Mouse (Mus musculus): ENCODE measurements at regions not wholly inside any gene's neighbourhood (a gene's known extent, or its start where the extent isn't known, plus 50 kb on each side); places are given as distances from the start of the nearest gene placed in this dataset.
A peak's percentile ranks its signal among the peaks of the same experiment; 100 is the strongest.

DNA sequence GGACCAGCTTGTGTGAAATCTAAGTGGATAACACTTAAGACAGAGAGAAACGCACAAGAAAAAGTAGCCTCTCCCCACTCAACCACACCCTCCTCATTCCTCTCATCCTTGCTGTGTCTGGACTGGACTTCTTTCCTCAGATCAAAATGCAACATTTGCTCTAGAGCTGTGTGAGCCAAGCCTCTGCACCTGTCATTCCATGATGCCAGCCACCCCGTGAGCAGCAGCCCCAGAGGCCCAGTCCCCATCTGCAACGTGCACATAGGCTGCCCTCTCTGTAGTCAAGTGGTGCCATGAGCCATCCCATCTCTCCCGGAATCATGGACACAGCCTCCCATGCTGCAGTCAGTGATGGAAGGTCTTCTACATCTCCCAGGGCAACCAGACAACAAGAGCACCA lies 55.1 kb upstream of the Gpc1 start:
- no peak for DNase-seq (ENCODE audit: low spot score)

DNA sequence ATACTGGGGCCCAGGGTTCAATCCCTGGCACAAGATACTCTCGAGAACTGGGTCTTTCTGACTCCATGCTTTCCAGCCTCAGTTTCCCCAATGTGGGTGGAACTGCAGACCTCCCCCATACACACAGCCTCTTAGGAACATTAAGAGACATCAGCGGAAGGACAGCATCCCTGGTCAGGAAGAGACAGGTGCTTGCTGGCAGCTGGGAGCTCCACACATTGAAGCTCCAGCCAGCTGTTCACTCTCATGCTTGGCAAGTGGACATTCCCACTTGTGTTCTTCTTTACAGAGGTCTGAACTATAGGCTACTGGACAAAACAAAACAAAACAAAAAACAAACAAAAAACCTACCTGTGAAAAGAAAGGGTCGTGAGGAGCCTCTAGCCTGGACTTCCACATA lies 55.5 kb upstream of the Gpc1 start:
- no peak for DNase-seq (ENCODE audit: low spot score)

DNA sequence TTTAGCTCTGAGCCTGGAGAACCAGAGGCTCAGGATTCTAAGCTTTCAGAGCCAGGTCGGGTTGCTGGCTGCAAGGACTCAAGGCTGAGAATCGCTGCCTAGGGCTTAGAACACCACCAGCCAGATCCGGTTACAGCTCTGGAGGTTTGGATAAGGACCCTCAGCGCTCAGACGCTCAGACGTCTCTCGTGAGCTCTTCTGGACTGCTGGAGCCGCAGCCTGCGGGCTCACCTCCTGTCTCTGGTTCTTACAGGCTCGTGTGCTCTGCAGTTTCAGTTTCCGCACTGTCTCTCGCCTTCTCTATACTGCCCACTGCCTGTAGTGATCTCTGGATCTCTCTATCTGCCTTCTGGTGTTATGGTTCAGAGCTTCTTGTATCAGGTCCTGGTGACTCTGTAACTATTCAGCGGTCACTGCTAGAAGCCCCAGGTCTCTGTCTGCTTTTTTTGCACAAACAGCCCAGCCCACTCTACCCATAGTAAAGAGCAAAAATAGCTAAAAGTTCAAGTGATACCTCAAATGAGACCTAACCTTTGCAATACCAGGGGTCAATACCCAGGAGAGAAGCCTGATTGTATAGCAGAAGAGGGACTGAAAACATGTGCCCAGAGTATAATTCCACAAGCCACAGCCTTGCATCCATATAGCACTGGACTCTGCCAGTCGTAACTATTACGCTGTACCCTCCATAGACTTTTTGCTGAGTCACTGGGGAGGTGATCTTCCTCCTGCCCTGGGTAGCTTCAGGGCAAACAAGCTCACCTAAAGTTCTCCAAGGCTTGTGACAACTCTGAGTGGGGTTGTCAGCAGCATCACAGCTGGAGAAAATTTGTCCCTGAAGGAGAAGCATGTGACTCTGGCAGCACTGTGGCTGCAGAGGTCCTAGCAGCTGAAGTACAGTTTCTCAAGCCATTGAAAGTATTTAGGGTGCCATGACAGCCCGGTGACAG lies 56.4 kb upstream of the Gpc1 start:
- DNase-seq (ENCODE audit: low spot score) = no peak

DNA sequence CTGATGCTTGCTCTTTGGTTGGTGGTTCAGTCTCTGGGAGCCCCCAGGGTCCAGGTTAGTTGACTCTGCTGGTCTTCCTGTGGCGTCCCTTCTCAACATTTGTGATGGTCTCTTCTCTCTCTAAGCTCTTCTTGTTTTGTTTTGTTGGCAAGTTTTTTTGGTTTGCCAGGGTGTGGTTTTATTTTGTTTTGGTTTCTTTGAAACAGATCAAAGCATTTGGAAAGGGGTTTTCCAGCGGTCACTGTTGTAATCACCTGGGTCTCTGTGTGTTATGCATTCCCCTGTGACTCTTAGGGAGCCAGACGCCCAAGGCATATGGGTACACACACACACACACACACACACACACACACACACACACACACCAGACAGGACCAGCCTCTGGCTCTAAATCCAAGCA lies 57.4 kb upstream of the Gpc1 start:
- DNase-seq (ENCODE audit: low spot score) = no peak

DNA sequence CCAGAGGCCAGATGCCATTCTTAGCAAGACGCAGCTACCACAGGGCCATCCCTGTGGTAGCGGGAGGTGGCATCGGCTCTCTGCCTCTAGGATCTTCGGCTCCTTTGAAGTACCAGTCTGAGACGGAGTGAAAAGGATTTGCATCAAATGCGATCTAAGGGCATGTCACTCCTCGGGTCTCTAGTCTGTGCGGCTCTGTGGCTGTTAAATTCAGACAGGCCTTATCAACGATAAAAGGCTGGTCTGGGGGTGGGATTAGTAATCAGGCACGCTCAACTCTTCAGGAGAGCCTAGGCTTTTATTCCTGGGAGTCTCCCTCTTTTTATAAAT lies 58.7 kb upstream of the Gpc1 start:
- no peak for DNase-seq (ENCODE audit: low spot score)

DNA sequence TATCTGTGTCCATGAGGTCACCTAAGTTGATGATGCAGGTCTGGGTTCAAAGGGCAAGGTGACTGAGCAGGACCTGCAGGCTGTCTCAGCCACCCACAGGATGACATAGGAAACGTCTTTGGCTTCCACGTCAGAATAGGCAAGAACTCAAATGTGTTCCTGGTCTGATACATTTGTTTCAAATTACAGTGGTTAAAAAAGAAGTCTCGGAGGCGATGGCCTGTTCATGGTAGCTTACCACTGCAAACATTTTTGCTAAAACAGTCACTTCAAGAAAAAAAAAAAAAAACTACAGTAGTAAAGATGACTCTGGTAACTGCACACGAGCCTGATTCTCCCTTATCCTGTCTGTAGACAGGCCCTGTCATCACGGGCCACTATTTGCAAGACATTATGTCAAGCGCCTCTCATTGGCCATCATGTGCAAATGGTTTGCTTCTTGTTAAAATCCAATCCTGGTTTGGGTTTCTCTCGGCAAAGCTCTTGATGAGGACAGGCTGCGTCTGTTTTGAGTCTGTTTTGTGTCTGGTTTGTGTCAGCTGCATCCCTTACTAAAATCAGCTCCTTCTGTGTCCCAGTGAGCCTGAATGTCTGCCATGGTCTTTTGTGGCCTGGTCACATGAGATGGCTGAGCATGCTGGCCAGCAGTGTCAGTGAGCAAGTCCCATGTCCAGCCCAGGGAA lies 59.2 kb upstream of the Gpc1 start:
- no peak for DNase-seq (ENCODE audit: low spot score)

DNA sequence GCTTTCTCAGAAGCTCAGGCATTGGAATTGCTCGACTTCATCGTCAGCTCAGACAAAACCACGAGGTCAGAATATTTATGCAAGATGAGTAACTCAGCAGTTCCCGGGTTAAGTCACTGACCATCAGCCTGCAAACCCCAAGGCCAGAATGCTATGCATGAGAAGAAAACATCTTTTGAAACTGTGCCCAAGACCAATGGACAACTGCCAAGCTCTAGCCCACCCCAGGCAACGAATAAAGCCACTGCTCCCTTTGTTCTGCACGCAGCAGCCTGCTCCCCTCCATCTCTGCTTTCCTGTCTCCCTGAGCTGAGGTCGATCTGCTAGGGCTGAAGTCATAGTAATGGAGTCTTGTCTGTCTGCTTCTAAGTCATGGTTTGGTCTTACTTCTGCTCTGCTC lies 61.7 kb upstream of the Gpc1 start:
- no peak for DNase-seq (ENCODE audit: low spot score)

DNA sequence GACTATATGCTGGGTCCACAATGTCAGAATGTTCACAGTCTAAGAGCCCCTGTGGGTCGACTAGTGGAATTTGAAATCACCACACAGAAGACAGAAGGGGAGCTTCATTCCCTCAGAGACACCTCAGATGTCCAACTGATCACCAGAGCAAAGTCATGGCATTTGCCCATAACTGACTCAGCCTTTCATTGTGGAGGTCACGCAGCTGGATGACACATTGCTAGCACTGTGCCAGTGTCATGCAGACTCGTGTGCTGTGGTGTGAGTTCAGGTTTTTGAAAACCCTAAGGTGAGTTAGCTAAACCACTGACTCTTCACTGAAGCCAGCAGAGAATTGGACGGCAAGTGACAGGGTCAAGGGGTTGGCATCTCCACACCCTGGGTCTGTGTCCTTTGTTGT lies 62.3 kb upstream of the Gpc1 start:
- DNase-seq (ENCODE audit: low spot score) = no peak

DNA sequence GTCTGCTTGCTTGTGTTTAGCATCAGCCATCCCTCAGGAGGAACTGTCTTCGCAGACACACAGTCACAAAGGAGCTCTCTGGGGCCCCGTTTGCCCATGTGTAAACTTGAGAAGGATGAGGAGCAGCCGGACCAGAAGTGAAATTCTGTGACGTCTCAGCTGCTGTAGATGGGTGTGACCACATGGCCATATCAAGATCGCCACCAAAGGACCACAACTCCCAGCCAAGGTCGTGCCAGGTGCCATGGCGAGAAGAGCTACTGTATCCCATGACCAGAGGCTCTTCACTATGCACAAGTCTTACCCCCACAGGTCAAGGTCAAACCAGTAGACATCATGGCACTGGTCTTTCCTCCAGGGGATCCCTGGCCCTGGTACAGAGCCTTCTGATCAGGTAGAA lies 64.9 kb upstream of the Gpc1 start:
- DNase-seq (ENCODE audit: low spot score) = no peak

DNA sequence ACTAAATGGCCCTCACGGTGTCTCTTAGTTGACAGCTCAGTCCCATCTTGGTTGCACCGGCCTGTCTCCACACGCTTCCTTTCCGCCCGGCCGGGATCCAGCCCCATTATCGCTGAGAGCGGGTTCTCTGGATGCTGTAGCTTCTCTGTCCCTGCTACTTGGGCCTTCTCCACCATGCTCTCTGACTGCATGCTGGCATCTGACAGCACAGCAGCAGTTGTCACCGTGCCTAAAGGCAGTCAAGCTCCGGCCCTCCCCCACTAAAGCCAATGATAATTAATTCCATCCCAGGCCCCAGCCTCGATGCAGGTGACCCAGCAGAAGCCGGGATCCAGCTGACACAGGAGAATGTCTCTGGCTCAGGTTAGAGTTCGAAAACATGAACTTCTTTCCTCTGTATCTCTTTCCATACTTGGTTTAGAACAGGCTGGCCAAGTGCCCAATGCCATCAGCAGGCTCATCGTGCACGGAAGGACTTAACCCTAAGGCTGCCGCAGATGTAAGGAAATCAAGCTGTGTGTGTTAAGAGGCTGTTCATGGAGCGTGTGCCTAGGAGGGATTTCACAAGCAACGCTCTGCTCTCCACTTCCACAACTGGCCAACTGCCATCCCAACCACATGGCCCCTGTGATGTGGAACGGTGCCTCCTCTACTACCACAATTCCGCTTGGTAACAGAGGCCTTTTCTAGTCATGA lies 76.5 kb upstream of the Gpc1 start:
- DNase-seq (ENCODE audit: low spot score) = peak; percentile 60

DNA sequence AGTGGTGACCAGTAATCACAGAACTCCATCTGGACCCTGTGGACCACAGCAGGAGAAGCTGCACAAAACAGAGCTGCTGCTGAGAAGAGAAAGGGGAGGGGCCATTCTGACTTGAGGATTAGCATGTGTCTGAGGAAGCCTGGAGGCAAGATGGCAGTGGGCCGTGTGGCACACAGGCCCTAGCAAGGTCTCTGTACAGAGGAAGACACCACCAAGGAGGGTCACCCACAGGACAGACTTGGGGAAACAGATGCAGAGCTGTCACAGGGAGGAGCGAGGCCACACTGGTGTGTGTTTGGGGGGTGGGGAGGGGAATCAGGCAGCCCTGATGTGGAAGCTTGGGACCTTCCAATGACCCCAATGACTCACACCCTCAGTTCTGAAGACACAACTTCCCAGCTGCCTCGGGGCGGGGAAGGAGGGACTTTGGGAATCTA lies 79.7 kb upstream of the Gpc1 start:
- DNase-seq (ENCODE audit: low spot score) = no peak

DNA sequence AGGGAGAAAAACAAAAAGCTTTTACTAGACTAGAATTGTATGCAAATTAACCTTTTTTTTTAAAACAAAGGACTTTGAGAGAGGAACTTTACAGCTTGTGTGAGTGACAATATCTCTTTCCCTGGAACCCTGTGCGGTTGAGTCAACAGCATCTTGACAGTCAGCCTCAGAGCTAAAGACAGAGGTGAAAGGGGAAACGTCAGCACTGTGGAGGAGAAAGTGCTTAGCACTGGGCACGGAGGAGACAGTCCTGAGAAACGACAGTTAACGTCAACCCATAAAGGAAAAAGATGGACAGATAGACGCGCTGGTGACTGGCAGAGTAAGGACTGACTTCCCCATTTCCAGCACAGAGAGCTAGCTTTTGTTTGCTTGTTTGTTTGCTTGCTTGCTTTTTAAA lies 82.0 kb upstream of the Gpc1 start:
- DNase-seq (ENCODE audit: low spot score) = no peak

DNA sequence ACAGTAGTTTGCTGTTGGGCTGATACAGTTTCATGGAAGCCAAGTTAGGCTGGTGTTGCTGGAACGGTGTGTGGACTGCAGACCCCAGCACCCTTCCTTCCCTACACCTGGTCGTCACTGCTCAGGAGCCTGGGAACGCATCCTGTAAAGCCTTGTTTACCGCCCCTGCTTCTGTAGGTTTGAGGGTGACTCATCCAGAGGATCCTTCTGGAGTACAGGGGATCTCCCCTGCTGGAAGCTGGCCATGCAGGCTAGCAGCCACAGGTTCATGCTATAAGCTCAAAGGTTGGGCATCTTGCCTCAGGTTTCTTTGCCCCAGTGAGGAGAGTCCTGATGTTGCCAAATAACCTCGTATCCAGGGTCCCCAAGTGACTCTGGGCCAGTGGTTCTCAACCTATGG lies 86.2 kb upstream of the Gpc1 start:
- no peak for DNase-seq (ENCODE audit: low spot score)

DNA sequence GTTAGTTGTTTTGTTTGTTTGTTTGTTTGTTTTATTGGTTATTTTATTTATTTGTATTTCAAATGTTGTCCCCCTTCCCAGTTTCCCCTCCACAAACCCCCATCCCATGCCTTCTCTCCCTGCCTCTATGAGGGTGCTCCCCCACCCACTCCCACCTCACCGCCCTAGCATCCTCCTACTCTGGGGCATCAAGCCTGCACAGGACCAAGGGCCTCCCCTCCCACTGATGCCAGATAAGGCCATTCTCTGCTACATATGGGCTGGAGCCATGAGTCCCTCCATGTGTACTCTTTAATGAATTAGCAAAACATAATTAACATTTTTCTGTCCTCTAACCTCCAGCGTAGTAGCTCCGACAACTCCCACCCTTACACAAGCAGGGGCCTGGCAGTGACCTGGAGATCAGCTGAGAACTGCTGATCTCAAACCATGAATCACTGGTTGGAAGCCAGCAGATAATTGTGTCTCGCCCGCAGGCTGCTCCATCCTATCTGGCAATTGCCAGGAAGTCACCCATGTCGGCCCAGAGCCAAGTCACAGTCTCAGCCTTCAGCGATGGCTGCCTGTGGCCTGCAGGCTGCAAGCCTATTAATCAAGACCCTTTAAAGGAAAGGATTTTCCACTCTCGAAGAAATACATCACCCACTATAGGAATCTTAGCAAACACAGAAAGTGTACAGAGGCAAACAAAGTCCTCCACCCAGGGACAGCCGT lies 86.8 kb upstream of the Gpc1 start:
- DNase-seq (ENCODE audit: low spot score) = peak; percentile 64

DNA sequence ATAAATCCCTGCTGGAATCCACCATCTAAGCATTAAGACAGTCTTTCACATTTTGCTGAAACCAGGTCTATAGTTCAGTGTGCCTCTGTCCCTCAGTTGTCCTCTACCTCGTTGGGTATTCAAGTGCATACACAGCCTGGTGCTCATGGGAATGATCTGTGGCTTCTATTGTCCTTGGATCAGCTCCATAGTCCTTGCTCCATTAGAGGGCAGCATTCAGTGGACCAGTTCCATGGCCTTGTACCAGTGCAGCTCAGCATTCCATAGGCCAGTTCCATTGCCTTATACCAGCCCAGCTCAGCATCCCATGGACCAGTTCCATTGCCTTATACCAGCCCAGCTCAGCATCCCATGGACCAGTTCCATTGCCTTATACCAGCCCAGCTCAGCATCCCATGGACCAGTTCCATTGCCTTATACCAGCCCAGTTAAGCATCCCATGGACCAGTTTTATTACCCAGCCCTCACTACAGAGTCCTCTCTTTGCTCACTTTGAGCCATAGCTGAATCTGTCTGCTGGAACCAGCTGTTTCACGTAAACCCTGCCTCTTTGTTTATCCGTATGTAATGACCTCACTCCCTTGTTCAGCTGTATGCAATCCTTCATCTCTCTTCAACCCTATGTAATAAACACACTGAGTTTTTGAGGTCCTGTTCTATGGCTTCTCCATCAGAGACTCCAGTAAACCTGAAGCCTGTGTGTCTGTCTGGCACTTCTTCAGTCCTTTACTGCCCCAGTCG lies 88.4 kb upstream of the Gpc1 start:
- DNase-seq (ENCODE audit: low spot score) = no peak

DNA sequence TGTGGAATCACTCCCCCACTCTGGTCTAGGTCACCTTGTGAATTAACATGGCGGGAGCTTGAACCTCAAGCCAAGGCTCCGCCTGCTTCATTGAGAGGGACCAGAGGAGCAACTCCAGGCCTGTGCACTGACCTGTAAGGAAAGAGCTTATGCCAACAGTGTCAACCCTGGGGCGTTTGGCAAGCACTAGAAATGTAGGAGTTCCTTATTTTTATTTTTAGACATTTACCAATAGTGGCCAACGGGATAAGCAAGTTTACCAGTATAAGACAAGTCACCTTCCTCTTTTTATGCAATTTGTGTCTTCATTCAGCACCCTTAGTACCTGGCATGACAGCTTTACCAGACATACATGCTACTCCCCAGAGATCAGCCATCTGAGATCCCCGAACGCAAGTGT lies 89.1 kb upstream of the Gpc1 start:
- DNase-seq (ENCODE audit: low spot score) = no peak

DNA sequence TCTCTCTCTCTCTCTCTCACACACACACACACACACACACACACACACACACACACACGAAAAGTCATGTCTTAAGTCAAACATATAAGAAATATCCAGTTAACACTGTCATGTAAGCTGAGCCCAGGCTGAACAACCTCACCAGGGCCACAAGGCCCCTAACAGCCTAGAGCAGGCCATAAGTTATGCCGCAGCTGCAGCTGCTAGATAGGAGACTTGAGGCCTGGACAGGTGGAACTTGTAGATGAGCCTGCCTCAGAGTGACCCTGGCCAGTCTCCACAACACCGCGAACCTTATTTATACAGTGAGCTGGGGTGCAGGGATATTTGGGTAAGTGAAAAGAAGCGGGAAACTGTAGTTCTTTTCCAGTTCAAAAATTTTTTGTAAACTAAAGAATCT lies 90.4 kb upstream of the Gpc1 start:
- DNase-seq (ENCODE audit: low spot score) = no peak

DNA sequence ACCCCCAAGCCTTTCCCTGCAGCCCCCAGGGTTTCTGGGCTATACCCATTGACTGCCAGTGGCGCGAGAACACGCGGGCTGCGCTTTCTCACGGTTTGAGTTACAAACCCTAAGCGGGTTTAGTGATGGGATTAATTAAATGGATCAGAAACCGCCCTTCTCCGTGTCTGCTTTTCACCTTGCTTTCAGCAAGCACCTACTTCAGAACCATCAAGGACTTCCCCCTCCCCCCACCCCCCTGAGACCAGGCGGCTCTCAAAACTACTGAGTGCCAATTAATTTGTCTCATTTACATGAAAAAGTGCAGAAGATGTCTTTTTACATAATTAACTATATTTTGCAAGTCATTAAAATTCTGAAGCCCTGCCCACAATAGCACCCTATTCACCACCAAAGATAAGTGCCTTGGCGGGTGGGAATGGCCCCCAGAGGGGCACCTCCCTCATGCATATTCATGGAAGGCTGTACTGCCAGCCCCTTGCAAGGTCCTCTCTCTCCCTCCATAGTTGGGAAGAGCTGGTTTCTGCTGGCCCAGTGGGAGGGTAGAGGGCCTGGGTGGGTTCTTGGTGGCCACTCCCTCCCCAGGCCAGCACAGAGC lies 89.1 kb upstream of the Otos start:
- no peak for DNase-seq (ENCODE audit: low spot score)

DNA sequence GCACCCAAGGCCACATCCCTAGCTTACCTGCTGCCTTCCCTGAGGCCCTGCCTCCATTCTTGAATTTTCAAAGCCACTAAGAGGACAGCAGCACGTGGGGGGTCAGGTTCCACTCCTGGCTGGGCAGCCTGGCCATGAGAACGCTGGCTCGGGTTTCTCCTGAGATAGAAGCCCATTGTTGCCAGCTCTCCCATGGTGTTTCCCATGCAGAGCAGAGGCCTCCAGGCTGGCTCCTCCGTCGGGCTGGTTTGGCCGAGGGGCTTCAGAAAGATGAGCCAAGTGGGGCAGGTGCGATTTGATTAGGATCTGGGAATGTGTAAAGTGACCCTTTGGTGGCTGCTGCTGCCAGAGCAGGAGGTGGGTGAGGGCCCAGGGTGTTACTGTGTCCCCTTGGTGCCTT lies 87.8 kb upstream of the Otos start:
- no peak for DNase-seq (ENCODE audit: low spot score)

DNA sequence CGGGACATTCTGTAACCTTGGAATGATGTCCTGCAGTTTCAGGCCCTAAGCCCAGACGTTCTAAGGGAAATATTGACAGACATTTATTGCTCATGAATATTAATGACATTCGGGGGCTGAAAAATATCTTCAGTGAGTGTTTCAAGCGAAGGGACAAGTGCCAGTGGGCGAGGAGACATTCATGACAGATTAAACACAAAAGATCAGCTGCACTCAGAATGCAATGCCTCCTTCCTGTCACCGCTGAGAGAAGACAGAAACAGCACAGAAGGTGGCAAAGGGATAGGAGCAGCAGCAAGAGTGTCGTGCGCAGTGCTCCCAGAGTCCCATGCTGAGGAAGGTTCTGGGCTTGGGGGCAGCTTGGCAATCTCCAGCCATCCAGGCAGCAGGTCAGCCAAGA lies 85.1 kb upstream of the Otos start:
- DNase-seq (ENCODE audit: low spot score) = no peak
